Mouse (Mus musculus) heart, adult 2 months (tissue): Measurements from ENCODE around the gene Add3. TPM values are rescaled to one million over a fixed set of nuclear protein-coding genes. Genes with fewer than 3 reads are reported as not detected.

Experiments used
- DNase-seq, 2 experiments: peaks; one replicate each; pipeline ENCODE4 v3.0.0; 2021
- H3K27ac ChIP-seq: fragments of 200-600 bp; 2 replicates; pipeline ENCODE4 v1.8.1; 2022
- H3K27me3 ChIP-seq: fragments of 200-500 bp; 2 replicates; pipeline ENCODE4 v1.6.1; 2012; ENCODE audit warnings: mild to moderate bottlenecking, low read length, inconsistent platforms, mixed read lengths; ENCODE audit not compliant: control insufficient read depth, insufficient read depth
- H3K36me3 ChIP-seq: fragments of 200-500 bp; 2 replicates; pipeline ENCODE4 v1.6.1; 2012; ENCODE audit warnings: low read length, inconsistent platforms; ENCODE audit not compliant: control insufficient read depth, insufficient read depth
- H3K4me1 ChIP-seq: fragments of 200-500 bp; 2 replicates; pipeline ENCODE4 v1.6.1; 2011; ENCODE audit warnings: low read length; ENCODE audit not compliant: control insufficient read depth, insufficient read depth
- H3K4me3 ChIP-seq: fragments of 200-600 bp; 2 replicates; pipeline ENCODE4 v1.8.1; 2022
- H3K79me2 ChIP-seq: fragments of 200-500 bp; replicated peaks from 2 replicates; pipeline ENCODE4 v1.6.1; 2012; ENCODE audit warnings: mild to moderate bottlenecking, inconsistent platforms, low read length, moderate library complexity, mixed read lengths; ENCODE audit not compliant: control insufficient read depth, insufficient read depth
- H3K9ac ChIP-seq: fragments of 200-500 bp; 2 replicates; pipeline ENCODE4 v1.6.1; 2012; ENCODE audit warnings: low read depth, mild to moderate bottlenecking, control low read depth, inconsistent platforms, low read length, mixed read lengths
- CTCF ChIP-seq: fragments of 200-600 bp; IDR thresholded peaks from 2 replicates; pipeline ENCODE4 v1.8.1; 2022; ENCODE audit warnings: antibody characterized with exemption, mild to moderate bottlenecking, moderate library complexity
- EP300 ChIP-seq: fragments of 200-500 bp; IDR thresholded peaks from 2 replicates; pipeline ENCODE4 v1.6.1; 2011; ENCODE audit warnings: low read depth, low read length, control low read depth; ENCODE audit not compliant: insufficient read depth
- POLR2A ChIP-seq: fragments of 200-500 bp; IDR thresholded peaks from 2 replicates; pipeline ENCODE4 v1.6.1; 2011; ENCODE audit warnings: mild to moderate bottlenecking, low read depth, low read length, control low read depth; ENCODE audit not compliant: insufficient read depth
- WGBS: fragments of 180-500 bp; shearing (Covaris S2); methylation state at CpG from one replicate; pipeline ENCODE4 v1.1.7; 2018; 5-methylcytosine and 5-hydroxymethylcytosine counted together
- intact Hi-C: fragments of 180-260 bp; cut with DNase I; formaldehyde crosslinking; loops from one replicate; pipeline ENCODE4 v1.15.1; 2025
- polyA plus RNA-seq: library from polyadenylated mRNA; depleted of rRNA; stranded (reverse); fragments of >200 nt; gene quantifications from 2 replicates; pipeline ENCODE4 v1.2.3, GENCODE M21; 2012
- total RNA-seq, 2 experiments: library from RNA; stranded (reverse); gene quantifications; 2 replicates each; pipeline ENCODE4 v1.2.3; 2021

The Add3 gene
- total and polyA plus RNA-seq, 3 experiments, result 25.2 to 50.5 (median 38.9) TPM

- TF ChIP-seq POLR2A (no peak), EP300 (no peak), CTCF (no peak)
- H3K79me2 ChIP-seq, result peaks cover 2% of the 10 kb centered on the region
- WGBS, result 36% methylated on average over 8 of the region's 8 CpGs
- H3K27ac ChIP-seq, result peak overlapping the region; percentile 15; the same call in 1 of the 2 replicates
- no peaks in the 10 kb centered on the region for H3K27me3 ChIP-seq
- no peak overlapping the region for H3K4me3 ChIP-seq
- H3K9ac ChIP-seq, result no peak overlapping the region
- H3K4me1 ChIP-seq, result peaks cover 32% of the 10 kb centered on the region
- H3K36me3 ChIP-seq, result peaks cover 22% of the 10 kb centered on the region
- peak; percentile 46 to 74 for DNase-seq
- intact Hi-C loops, result no loop called here
Measured at GRCm38 (mm10) chr19:53185486-53186134, 45.4 kb downstream of the Add3 start.

DNA sequence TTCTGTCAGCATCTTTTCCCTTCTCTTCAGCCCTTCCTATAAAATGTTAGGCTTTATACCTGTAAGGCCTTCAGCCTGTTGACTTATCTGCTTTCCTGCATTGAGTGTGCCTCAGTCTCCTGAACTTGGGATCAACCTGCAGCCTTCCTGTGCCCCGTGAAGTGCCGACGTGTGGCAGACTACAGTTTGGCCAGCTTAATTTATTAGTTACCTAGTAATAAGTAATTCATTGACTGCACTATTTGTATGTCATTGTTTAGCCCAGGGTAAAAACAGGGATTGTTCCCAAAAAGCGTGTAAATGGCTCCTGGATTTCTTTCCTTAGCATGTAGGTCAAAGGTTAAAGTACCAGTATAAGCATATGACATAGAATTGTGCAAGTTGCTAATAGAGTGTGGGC is 46.2 kb downstream of the Add3 start:
- Histone ChIP-seq H3K36me3 (peaks cover 27% of the 10 kb centered on the region), H3K4me1 (peaks cover 26% of the 10 kb centered on the region), H3K4me3 (no peak overlapping the region), H3K79me2 (peaks cover 2% of the 10 kb centered on the region), H3K9ac (no peak overlapping the region), H3K27ac (no peak overlapping the region; the same call in 1 of the 2 replicates), H3K27me3 (no peaks in the 10 kb centered on the region)
- DNase-seq, result no peak
- WGBS, result 54% methylated on average over 4 of the region's 4 CpGs
- TF ChIP-seq POLR2A (no peak), EP300 (no peak), CTCF (no peak)
- intact Hi-C loops, result no loop called here

DNA sequence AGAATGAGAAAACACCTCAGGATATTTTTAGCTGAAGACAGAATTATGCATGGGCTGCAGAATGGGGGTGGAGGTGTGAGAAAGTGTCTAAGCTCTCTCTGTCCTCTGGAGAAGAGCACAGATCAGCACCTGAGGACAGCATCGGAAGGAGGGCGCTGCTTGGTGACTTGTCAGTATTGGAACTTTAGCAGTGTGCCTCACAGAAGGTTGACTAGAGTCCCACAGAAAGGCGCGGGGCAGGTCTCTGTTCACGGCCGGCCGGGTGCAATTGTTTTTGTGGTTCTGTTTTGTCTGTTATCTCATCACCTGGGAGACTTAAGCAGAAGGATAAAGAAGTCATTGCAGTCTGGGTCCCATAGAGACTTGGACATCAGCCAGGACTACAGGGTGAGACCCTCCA is 47.3 kb downstream of the Add3 start:
- 55% methylated on average over 7 of the region's 7 CpGs for WGBS
- Histone ChIP-seq H3K36me3 (peaks cover 33% of the 10 kb centered on the region), H3K27me3 (no peaks in the 10 kb centered on the region), H3K27ac (peak overlapping the region; percentile 11; the same call in 1 of the 2 replicates), H3K79me2 (peaks cover 2% of the 10 kb centered on the region), H3K4me3 (no peak overlapping the region), H3K4me1 (peaks cover 27% of the 10 kb centered on the region), H3K9ac (no peak overlapping the region)
- DNase-seq, result no peak
- intact Hi-C loops, result no loop called here
- TF ChIP-seq CTCF (no peak), EP300 (no peak), POLR2A (no peak)

DNA sequence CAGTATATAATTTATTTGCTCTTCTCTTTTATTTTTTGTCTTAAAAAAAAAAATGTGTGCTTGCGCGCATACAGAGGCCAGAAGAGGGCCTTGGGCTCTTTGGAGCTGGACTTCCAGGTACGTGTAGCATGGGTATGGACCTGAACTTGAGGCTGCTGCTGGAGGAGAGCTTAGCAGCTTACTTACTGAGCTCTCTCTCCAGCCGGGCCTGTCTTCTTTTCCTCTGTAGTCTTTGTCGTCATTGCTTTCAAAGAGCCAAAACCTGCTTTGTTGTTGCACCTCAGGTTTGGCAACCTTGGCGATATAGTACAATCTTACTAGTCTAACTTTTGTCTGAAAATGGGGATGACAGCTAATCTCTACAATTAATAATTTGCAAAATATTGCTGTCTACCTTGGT is 47.9 kb downstream of the Add3 start:
- peak overlapping the region; percentile 4; the same call in 1 of the 2 replicates for H3K27ac ChIP-seq
- peaks cover 2% of the 10 kb centered on the region for H3K79me2 ChIP-seq
- peaks cover 26% of the 10 kb centered on the region for H3K4me1 ChIP-seq
- H3K9ac ChIP-seq, result no peak overlapping the region
- H3K4me3 ChIP-seq, result no peak overlapping the region
- DNase-seq, result no peak
- intact Hi-C loops, result no loop called here
- WGBS, result 72% methylated on average over 6 of the region's 6 CpGs
- H3K27me3 ChIP-seq, result no peaks in the 10 kb centered on the region
- peaks cover 34% of the 10 kb centered on the region for H3K36me3 ChIP-seq
- TF ChIP-seq EP300 (no peak), POLR2A (no peak), CTCF (no peak)

- peaks cover 25% of the 10 kb centered on the region for H3K4me1 ChIP-seq
- no peaks in the 10 kb centered on the region for H3K27me3 ChIP-seq
- peaks cover 39% of the 10 kb centered on the region for H3K36me3 ChIP-seq
- WGBS, result 80% methylated on average over 5 of the region's 5 CpGs
- DNase-seq, result no peak
- H3K79me2 ChIP-seq, result peaks cover 2% of the 10 kb centered on the region
- no peak overlapping the region for H3K4me3 ChIP-seq
- TF ChIP-seq POLR2A, result no peak
- no peak for TF ChIP-seq CTCF
- TF ChIP-seq EP300, result no peak
- intact Hi-C loops, result no loop called here
- H3K9ac ChIP-seq, result no peak overlapping the region
- no peak overlapping the region for H3K27ac ChIP-seq
Measured at GRCm38 (mm10) chr19:53188724-53189220, 48.5 kb downstream of the Add3 start.

DNA sequence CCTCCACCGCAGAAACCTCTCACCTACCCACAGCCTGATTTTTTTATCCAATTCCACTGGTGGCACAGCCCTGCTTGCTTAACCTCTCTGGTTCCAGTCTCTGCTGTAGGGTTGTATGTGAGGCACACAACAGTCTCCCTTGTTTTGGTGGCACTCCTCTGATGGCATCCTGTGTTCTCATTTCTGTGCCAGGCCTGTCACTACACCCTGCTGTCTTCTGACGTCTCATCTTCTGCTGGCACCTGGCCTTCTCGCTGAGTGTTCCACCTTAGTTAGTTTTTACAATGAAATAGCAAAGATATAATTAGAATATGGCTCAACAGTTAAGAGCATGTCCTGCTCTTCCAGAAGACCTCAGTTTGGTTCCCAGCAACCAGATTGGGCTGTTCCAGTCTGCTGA is 49.5 kb downstream of the Add3 start:
- peaks cover 26% of the 10 kb centered on the region for H3K4me1 ChIP-seq
- TF ChIP-seq CTCF (no peak), POLR2A (no peak), EP300 (no peak)
- peak overlapping the region; percentile 14; the same call in 1 of the 2 replicates for H3K9ac ChIP-seq
- peak in 1 of 2 experiments; percentile 53 for DNase-seq
- whole genome bisulfite sequencing, result 45% methylated on average over 3 of the region's 3 CpGs
- H3K79me2 ChIP-seq, result peaks cover 2% of the 10 kb centered on the region
- H3K36me3 ChIP-seq, result peaks cover 39% of the 10 kb centered on the region
- intact Hi-C loops, result loop anchor here (5.0 kb wide), 1 partner anchor 38 kb away; no protein-coding TSS in a partner anchor
- H3K27me3 ChIP-seq, result no peaks in the 10 kb centered on the region
- peak overlapping the region; percentile 80 for H3K27ac ChIP-seq
- no peak overlapping the region for H3K4me3 ChIP-seq
